Mouse (Mus musculus) brain, embryonic 14.5 days (tissue): ENCODE data around the gene Ppara. TPM values are rescaled to one million over a fixed set of nuclear protein-coding genes. Genes with fewer than 3 reads are reported as not detected.

Experiments
- DNase-seq: peaks from one replicate; pipeline ENCODE4 v3.0.0-alpha.2; 2011; ENCODE audit warnings: low read depth
- CTCF ChIP-seq: fragments of 200-500 bp; IDR thresholded peaks from 2 replicates; pipeline ENCODE4 v1.5.1; 2012; ENCODE audit warnings: inconsistent platforms, mild to moderate bottlenecking, moderate library complexity, borderline replicate concordance; ENCODE audit not compliant: insufficient read depth, insufficient read length; ENCODE audit errors: extremely low read depth
- POLR2A ChIP-seq: fragments of 200-500 bp; IDR thresholded peaks from 2 replicates; pipeline ENCODE4 v1.6.1; 2012; ENCODE audit warnings: mild to moderate bottlenecking, inconsistent platforms, borderline replicate concordance; ENCODE audit not compliant: poor library complexity, insufficient read depth, insufficient read length, severe bottlenecking; ENCODE audit errors: extremely low read depth
- polyA plus RNA-seq: library from polyadenylated mRNA; depleted of rRNA; stranded (reverse); fragments of >200 nt; gene quantifications from 2 replicates; pipeline ENCODE4 v1.2.3, GENCODE M21; 2012

Gene Ppara
- polyA plus RNA-seq, 1 experiment = 0.46 TPM

GRCm38 (mm10) chr15:85707017-85707416, 27.8 kb upstream of the Ppara start:
- no peak for TF ChIP-seq POLR2A
- no peak for TF ChIP-seq CTCF
- no peak for DNase-seq

GRCm38 (mm10) chr15:85707458-85708030, 27.2 kb upstream of the Ppara start:
- TF ChIP-seq POLR2A (no peak), CTCF (no peak)
- no peak for DNase-seq

- no peak for DNase-seq
- TF ChIP-seq POLR2A (no peak), CTCF (no peak)
Measured at GRCm38 (mm10) chr15:85708217-85708616, 26.6 kb upstream of the Ppara start.

GRCm38 (mm10) chr15:85708843-85709242, 25.9 kb upstream of the Ppara start:
- TF ChIP-seq POLR2A (no peak), CTCF (no peak)
- DNase-seq = no peak

GRCm38 (mm10) chr15:85709268-85709973, 25.4 kb upstream of the Ppara start:
- DNase-seq = peak; percentile 85
- TF ChIP-seq CTCF (peak; percentile 97), POLR2A (no peak)

GRCm38 (mm10) chr15:85710179-85710578, 24.6 kb upstream of the Ppara start:
- DNase-seq = peak; percentile 83
- TF ChIP-seq POLR2A (no peak), CTCF (peak; percentile 95)

DNA sequence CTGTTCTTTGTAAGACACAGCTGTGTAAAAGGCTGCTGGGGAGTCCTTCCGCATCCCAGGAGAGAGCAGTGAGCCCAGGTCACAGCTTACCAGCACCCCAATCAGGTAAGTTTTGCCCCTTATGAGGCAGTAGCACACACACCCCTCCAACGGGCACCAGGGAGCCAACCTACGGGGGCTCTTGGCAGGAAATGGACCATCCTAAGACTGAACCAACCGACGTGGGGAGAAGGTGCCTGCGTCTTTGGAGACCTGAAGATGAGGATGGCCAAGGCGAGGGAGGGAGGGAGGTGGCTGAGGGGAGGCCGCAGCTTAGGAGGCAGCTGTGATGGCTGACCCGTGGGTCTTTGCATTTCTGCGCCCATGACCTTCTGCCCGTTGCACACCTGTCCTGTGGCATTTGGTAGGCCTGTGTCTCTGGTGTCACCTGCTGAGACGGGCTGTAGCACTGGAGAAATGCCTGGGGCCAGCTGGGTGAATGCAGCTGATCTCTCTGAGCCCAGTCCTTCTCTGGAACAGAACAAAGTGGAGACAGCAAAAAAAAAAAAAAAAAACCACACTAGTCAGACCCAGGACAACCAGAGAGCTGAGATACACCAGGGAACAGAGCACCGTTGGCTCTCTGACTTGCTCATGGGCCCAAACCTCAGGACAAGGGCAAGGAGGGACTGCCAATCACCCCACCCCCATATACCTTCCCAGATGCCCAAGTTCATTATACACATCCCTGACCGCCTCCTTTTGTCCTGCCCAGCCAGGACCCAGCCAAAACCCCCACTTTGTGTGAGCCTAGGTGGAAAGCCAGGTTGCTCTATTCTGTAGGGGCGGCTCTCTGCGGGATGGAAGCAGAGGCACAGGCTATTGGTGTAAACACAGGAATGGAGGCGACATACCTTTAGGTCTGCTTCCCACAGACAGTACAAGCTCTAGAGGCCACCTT, 23.9 kb upstream of the Ppara start:
- no peak for TF ChIP-seq CTCF
- no peak for TF ChIP-seq POLR2A
- no peak for DNase-seq

DNA sequence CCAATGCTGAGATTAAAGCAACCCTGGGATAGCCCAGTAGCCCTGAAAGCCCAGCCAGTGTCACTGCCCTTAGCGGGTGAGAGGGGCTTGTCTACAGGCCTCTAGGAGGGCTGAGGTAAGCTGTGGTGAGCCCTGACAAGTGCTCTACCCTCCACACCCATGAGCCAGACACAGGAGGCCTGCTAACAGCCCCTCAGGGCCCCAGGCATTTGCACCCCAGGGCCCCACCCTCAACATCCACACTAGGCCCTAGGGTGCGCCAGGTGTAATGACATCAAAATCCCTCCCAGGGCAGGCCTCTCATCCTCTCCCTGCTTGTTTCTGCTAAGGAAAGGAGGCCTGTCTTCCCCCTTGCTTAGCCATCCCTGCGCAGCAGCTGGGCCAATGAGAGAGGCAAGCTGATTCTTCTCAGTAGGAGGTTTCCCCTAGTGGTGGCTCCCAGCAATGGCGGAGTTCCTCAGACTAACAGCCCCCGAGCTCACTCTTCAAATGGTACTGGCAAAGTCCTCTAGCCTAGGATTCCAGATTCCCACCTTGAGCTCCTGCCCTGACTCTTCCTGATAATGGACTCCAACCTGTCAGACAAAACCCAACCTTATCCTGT, 22.1 kb upstream of the Ppara start:
- TF ChIP-seq POLR2A (no peak), CTCF (peak; percentile 71)
- DNase-seq = peak; percentile 70

GRCm38 (mm10) chr15:85713417-85713816, 21.4 kb upstream of the Ppara start:
- TF ChIP-seq CTCF (no peak), POLR2A (no peak)
- DNase-seq = no peak

GRCm38 (mm10) chr15:85715059-85715458, 19.7 kb upstream of the Ppara start:
- no peak for TF ChIP-seq CTCF
- TF ChIP-seq POLR2A = no peak
- DNase-seq = no peak

GRCm38 (mm10) chr15:85716045-85716444, 18.7 kb upstream of the Ppara start:
- DNase-seq = peak; percentile 79
- no peak for TF ChIP-seq POLR2A
- peak; percentile 94 for TF ChIP-seq CTCF
